Mouse (Mus musculus) skeletal muscle tissue, postnatal 0 days (tissue): Measurements from ENCODE around the gene Porcn. TPM values are rescaled to one million over a fixed set of nuclear protein-coding genes. Genes with fewer than 3 reads are reported as not detected.

Source experiments
- polyA plus RNA-seq: library from polyadenylated mRNA; unstranded; fragments of >200 nt; fragmentation: Nextera tagmentation; extraction: Ambion mirVana; gene quantifications from 2 replicates; pipeline ENCODE4 v1.2.1, GENCODE M21; 2015

Gene Porcn
- 4.0 and 4.2 TPM in 2 replicates for polyA plus RNA-seq

GRCm38 (mm10) chrX:8206015-8206693 is at the start of gene Porcn:
Gene Porcn, minus strand, starts transcription at chrX:8206525.

GRCm38 (mm10) chrX:8252334-8253285 is 46.3 kb upstream of the Porcn start, which contains the start of gene Ftsj1:
Gene Ftsj1, minus strand, starts transcription at chrX:8252406.

GRCm38 (mm10) chrX:8193419-8193723 is 13.0 kb downstream of the Porcn start, which contains the start of gene Ebp:
Gene Ebp, minus strand, starts transcription at chrX:8193512.

GRCm38 (mm10) chrX:8175504-8176385 is 30.6 kb downstream of the Porcn start, which contains the start of gene Tbc1d25:
Gene Tbc1d25, minus strand, starts transcription at chrX:8176181.

GRCm38 (mm10) chrX:8145153-8145991 is 61.0 kb downstream of the Porcn start, which contains the start of gene Rbm3:
Gene Rbm3, minus strand, starts transcription at chrX:8145880.

Other genes starting within 250 kb of the Porcn start
- 0.66 and 0.77 TPM in 2 replicates for gene Gata1, start 228.5 kb downstream of the Porcn start, polyA plus RNA-seq
- gene Glod5, start 188.0 kb downstream of the Porcn start, polyA plus RNA-seq, result not detected in 2 replicates
- 9.1 and 10.1 TPM in 2 replicates for gene Suv39h1, start 131.8 kb downstream of the Porcn start, polyA plus RNA-seq
- 0.35 and 0.71 TPM in 2 replicates for gene Was, start 116.0 kb downstream of the Porcn start, polyA plus RNA-seq
- 10.3 and 11.4 TPM in 2 replicates for gene Wdr13, start 73.6 kb downstream of the Porcn start, polyA plus RNA-seq
- gene Rbm3, start 60.6 kb downstream of the Porcn start, polyA plus RNA-seq, result 308 and 398 TPM in 2 replicates
- 3.9 and 4.3 TPM in 2 replicates for gene Tbc1d25, start 30.3 kb downstream of the Porcn start, polyA plus RNA-seq
- 16.0 and 23.1 TPM in 2 replicates for gene Ebp, start 13.0 kb downstream of the Porcn start, polyA plus RNA-seq
- 17.2 and 17.9 TPM in 2 replicates for gene Ftsj1, start 45.9 kb upstream of the Porcn start, polyA plus RNA-seq
- gene Slc38a5, start 64.6 kb upstream of the Porcn start, polyA plus RNA-seq, result 0.16 and 0.22 TPM in 2 replicates
- gene Ssxb10, start 120.9 kb upstream of the Porcn start, polyA plus RNA-seq, result not detected in 2 replicates
- not detected in 2 replicates for gene Ssxb9, start 160.5 kb upstream of the Porcn start, polyA plus RNA-seq
- not detected in 2 replicates for gene Ssxb1, start 206.8 kb upstream of the Porcn start, polyA plus RNA-seq